Mouse (Mus musculus) midbrain, embryonic 12.5 days (tissue): ENCODE measurements around the gene Sec14l1. TPM values are rescaled to one million over a fixed set of nuclear protein-coding genes. Genes with fewer than 3 reads are reported as not detected.

Source experiments
- ATAC-seq: fragments of 200-750 bp; cut with Nextera tagmentation; 2 replicates; pipeline ENCODE4 v1.8.0; 2017; ENCODE audit warnings: low read depth, moderate TSS enrichment, moderate library complexity; ENCODE audit not compliant: low FRiP score
- H3K27ac ChIP-seq: fragments of 300-500 bp; sonication (generic); replicated peaks from 2 replicates; pipeline ENCODE4 v1.5.1; 2016; ENCODE audit warnings: mild to moderate bottlenecking
- H3K27me3 ChIP-seq: fragments of 300-500 bp; sonication (generic); 2 replicates; pipeline ENCODE4 v1.6.1; 2016; ENCODE audit warnings: mild to moderate bottlenecking
- H3K36me3 ChIP-seq: fragments of 300-500 bp; sonication (generic); 2 replicates; pipeline ENCODE4 v1.6.1; 2016
- H3K4me1 ChIP-seq: fragments of 300-500 bp; sonication (generic); 2 replicates; pipeline ENCODE4 v1.6.1; 2016
- H3K4me2 ChIP-seq: fragments of 300-500 bp; sonication (generic); replicated peaks from 2 replicates; pipeline ENCODE4 v1.6.1; 2016; ENCODE audit warnings: mild to moderate bottlenecking, moderate library complexity
- H3K4me3 ChIP-seq: fragments of 300-500 bp; sonication (generic); 2 replicates; pipeline ENCODE4 v1.5.1; 2016; ENCODE audit warnings: mild to moderate bottlenecking
- H3K9ac ChIP-seq: fragments of 300-500 bp; sonication (generic); replicated peaks from 2 replicates; pipeline ENCODE4 v1.6.1; 2016; ENCODE audit warnings: mild to moderate bottlenecking, moderate library complexity
- H3K9me3 ChIP-seq: fragments of 300-500 bp; sonication (generic); 2 replicates; pipeline ENCODE4 v1.6.1; 2016; ENCODE audit warnings: mild to moderate bottlenecking
- WGBS: fragments of 180-500 bp; shearing (Covaris S2); methylation state at CpG from one replicate; pipeline ENCODE4 v1.1.7; 2016; 5-methylcytosine and 5-hydroxymethylcytosine counted together
- microRNA-seq: library from miRNA; unstranded; fragments of <30 nt; microRNA quantifications from one replicate; pipeline ENCODE4, GENCODE M21; 2017
- polyA plus RNA-seq: library from polyadenylated mRNA; unstranded; fragments of >200 nt; fragmentation: Nextera tagmentation; extraction: Ambion mirVana; gene quantifications from 2 replicates; pipeline ENCODE4 v1.2.1, GENCODE M21; 2016

Gene Sec14l1
- polyA plus RNA-seq, 1 experiment from 2014 or later, result 63.7 TPM

DNA sequence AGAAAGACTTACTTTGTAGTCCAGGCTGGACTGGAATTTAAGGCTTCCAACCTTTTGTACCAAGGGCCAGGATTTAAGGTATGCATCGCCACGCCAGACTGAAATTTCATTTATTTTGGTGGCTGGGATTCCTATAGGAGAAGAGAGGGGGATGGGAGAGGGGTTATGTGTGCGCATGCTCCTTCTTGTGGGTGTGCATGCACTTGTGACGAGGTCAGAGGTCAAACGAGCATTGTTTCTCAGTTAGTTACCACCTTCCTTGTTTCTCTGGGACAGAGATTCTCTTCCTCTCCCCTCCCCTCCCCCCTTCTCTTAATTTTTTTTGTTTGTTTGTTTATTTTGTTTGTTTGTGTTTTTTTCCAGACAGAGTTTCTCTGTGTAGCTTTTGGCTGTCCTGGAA lies 92.5 kb downstream of the Sec14l1 start:
- no peak overlapping the region for H3K4me3 ChIP-seq
- H3K36me3 ChIP-seq, result no peaks in the 10 kb centered on the region
- peaks cover 22% of the 10 kb centered on the region for H3K27me3 ChIP-seq
- no peak for ATAC-seq
- no peaks in the 10 kb centered on the region for H3K9me3 ChIP-seq
- H3K27ac ChIP-seq, result no peak overlapping the region
- H3K4me1 ChIP-seq, result no peaks in the 10 kb centered on the region
- WGBS, result 58% methylated on average over 5 of the region's 5 CpGs
- no peak overlapping the region for H3K9ac ChIP-seq
- H3K4me2 ChIP-seq, result no peak overlapping the region

- Histone ChIP-seq H3K4me3 (no peak overlapping the region), H3K27me3 (peaks cover 14% of the 10 kb centered on the region; the same call in 1 of the 2 replicates), H3K4me2 (no peak overlapping the region), H3K9me3 (no peaks in the 10 kb centered on the region), H3K4me1 (no peaks in the 10 kb centered on the region), H3K9ac (no peak overlapping the region), H3K27ac (no peak overlapping the region), H3K36me3 (no peaks in the 10 kb centered on the region)
- WGBS, result 85% methylated on average over 8 of the region's 8 CpGs
- no peak for ATAC-seq
These were observed 93.2 kb downstream of the Sec14l1 start for GRCm38 (mm10) chr11:117208151-117208673.

Small RNAs within 50 kb of the gene (microRNA-seq; reads per million reads assigned to microRNA genes)
- gene Gm24323 (not detected), gene Mir6516 (2.8 reads per million, percentile 6 among the genes with 10 or more reads in this experiment)

Other genes with a start within 250 kb of the Sec14l1 start
- gene Mgat5b, start 196.3 kb upstream of the Sec14l1 start, polyA plus RNA-seq, result 17.7 and 22.5 TPM in 2 replicates
- 162 and 176 TPM in 2 replicates for gene Sept9, start 84.5 kb downstream of the Sec14l1 start, polyA plus RNA-seq